Mouse (Mus musculus): ENCODE measurements around the gene Tgm1.

DNA sequence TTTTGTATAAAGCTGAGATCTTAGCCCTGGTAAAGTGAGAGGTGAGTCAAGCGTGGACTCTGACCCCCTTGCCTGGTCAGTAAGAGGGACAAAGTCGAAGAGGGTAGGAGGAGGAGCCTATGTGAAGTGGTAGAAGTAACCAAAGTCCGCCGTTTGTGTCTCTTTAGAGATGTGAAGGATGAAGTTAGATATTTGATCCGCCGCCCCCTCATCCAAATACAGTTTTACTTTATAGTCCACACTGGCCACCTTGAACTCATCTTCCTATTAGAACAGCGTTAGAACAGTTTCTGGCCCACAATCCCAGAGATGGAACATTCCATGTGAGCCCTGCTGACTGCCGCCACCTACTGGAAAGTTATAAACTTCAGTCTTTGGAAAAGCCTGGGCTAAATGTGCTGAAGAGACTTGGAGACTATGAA lies 44.6 kb upstream of the Tgm1 start, which contains the start of gene Cideb:
- TF ChIP-seq POLR2A (IDR thresholded peaks at IDR 0.05; ENCODE audit: borderline replicate concordance, low read depth, low read length) (no peak), CTCF (IDR thresholded peaks at IDR 0.05; ENCODE audit: low read depth, low read length) (no peak)

Data from bone marrow macrophage, adult 2 months (primary cell).